Mouse (Mus musculus): ENCODE results near the gene Grm2. TPM values are rescaled to one million over a fixed set of nuclear protein-coding genes. Genes with fewer than 3 reads are reported as not detected.

The Grm2 gene
- 10 to 100 TPM; 76.8 to 82.2 TPM for total RNA-seq (2021)
- long read RNA-seq, experiment 1, full-length matches to known transcripts: 6 of 22 reads
- long read RNA-seq, experiment 1, partial matches to known transcripts: 11 of 22 reads
- long read RNA-seq, experiment 1, other reads (novel, unspliced or antisense): 5 of 22 reads
- long read RNA-seq, experiment 2, full-length matches to known transcripts: 9 of 48 reads
- long read RNA-seq, experiment 2, partial matches to known transcripts: 17 of 48 reads
- long read RNA-seq, experiment 2, other reads (novel, unspliced or antisense): 22 of 48 reads

DNA sequence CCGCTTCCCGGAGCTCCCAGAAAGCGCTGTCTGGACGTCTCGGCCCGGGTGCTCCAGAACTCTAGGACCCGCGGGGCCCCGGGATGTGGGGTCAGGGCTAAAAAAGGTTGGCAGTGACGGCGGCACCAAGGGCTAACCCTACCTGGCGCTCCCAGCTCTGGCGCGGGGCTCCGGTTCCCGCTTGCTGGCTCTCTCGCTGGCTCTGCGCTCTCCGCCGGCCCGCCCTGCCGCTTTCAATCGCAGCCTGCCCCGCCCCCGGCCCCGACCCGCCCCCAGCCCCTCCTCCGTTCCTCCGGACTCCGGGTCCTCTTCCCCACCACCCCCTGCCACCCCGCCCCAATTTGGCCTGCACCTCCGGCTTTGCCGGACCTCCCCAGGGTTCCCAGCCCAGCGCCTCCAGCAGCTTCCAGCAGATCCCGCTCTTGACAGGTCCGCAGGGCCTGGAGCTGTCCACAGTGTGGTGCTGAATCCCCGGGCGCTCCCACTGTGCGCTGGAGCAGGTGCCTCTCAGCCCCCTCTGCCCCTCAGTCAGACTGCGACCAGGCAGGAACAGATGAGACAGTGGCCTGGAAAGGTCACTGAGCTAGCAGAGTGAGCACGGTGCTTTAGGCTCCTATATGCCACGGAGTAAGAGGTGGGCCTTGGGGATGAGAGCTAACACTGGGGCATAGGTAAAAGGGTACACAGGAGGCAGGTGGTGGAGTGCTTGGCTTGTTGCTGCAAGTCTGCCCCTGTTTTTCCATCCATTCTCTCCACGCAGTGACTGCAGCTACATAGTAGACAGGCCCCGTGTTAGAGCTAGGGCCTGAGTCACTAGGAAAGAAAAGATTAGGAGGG, at the start of gene Grm2:
Gene Grm2 (minus strand): TSS at position 199 of the 837 bp plus-strand sequence.
- DNase-seq (ENCODE audit: low spot score in 2 of 2): no peak

DNA sequence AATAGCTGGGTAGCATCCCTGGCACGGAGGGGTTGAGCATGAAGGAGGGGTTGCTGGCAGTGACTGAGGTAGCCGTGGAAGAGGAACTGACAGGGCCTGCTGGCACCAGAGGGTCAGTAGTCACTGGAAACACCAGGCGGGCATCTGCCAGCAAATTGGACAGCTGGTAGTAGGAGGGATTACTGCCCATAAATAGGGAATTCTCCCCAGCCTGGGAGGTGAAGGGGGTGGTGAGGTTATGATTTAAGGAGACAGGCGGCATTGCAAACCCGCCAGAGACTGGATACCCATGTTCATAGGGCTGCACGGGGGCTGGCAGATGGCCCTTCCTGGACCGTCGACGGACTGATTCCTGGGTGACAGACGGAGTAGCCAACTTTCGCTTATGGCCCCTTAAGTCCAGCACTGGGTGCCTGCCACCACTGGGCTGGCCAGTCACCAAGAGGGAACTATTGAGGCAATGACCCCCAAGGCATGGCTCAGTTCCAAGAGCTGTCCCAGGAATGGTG, 37.1 kb upstream of the Grm2 start:
- no peak for TF ChIP-seq CTCF (conservative IDR thresholded peaks at IDR 0.05)
- no peak for DNase-seq (ENCODE audit: low spot score in 2 of 2)
- Histone ChIP-seq H3K27ac (no peak overlapping the region), H3K4me3 (no peak overlapping the region)

More for the DNA sequence above, at the start of gene Grm2:
- Histone ChIP-seq H3K4me3 (peak within 1 kb of the TSS; percentile 71), H3K27ac (peak within 1 kb of the TSS; percentile 87)
- no peak for TF ChIP-seq CTCF (conservative IDR thresholded peaks at IDR 0.05)

DNA sequence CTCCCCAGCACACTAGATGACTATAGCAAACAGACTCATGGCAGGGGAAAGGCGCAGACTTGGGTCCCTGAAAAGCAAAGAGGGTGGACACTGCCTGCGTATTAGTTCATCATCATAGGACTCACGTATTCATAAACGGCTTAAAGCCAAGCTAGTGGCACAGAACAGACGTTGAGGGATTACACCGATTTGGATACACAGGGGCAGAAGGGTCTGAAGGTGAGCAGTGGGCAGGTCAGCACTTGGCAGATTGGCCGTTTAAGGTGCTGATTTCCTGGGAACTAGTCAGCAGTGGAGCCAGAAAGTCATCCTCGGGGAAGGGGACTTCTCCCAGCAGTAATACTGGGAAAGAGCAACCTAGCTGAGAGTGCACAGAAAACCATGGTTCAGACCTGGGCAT, 33.0 kb upstream of the Grm2 start:
- Histone ChIP-seq H3K27ac (no peak overlapping the region), H3K4me3 (no peak overlapping the region)
- DNase-seq (ENCODE audit: low spot score in 2 of 2): no peak
- no peak for TF ChIP-seq CTCF (conservative IDR thresholded peaks at IDR 0.05)

DNA sequence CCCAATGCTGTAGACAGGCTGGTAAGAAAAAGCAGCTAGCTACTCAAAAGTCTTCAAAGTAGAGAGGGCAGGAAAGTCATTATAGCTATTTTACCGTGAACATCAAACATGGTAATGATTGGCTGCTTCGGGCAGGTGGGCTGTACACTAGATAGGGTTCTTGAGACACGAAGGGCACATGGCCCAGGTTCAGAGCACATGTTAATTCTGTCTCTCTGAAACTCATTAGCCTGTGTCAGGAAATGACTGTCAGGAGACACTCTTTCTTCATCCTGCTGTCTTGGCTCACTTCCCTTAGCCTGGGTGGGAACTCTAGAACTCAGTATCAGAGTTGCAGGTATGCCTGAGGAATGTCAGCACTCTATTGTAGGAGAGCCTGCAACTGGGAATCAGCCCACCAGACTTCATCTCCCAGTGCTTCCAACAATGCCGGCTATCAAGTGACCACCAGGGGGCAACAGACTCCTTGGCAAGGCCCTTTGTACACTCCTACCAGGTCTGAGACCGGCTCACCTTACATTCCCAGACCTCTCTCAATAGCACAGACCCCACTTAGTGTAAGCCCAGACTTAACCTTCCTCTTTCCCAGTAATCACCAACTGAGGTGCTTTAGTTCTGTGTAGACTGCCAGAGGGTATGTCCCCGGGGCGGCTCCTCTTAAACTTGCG, 31.2 kb upstream of the Grm2 start:
- H3K4me3 ChIP-seq: no peak overlapping the region
- peak; percentile 94 for TF ChIP-seq CTCF (conservative IDR thresholded peaks at IDR 0.05)
- H3K27ac ChIP-seq: peak overlapping the region; percentile 82
- DNase-seq (ENCODE audit: low spot score in 2 of 2): peak; percentile 43 to 76

DNA sequence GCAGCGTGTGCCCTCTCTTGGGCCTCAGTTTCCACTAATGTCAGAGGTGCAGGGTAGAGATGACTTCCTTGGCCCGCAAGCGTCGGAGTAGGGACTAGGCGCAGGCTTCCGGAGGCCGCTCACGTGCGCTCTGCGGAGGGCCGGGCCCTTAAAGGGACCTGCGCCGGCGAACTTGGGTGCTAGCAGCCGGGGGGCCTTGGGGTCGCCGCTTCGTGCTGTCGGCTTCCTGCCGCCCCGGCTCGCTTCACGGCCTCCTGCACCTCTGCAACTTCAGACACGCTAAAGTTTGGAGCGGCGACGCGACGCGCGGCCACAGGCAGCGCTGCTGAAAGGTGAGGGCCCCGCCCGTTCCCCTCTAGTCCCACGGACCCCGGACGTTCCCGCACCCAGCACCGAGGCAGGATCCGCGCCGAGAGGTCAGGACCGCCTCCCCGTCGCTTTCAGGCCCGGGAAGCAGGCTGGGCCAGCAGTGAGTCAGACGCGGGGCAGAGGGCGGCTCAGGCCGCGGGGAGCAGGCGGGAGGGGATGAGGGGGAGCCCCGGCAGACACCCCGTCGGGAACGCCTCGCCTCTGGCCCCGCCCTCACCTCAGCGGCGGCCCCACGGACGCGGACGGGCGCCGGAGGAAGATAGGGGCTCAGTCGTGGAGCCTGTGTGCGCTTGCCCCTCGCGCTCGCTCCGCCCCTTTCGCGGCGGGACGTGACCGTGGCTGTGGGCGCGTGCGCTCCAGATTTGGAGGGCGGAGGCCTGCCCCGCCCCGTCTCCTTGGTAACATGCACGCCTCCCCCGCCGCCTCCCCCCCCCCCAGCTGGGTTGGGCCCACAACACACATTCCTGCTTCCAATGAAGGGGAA, 29.6 kb upstream of the Grm2 start, which contains the start of gene Tex264:
Gene Tex264 (minus strand): TSS at position 679 of the 853 bp plus-strand sequence.
- Histone ChIP-seq H3K4me3 (peak within 1 kb of the TSS; percentile 84), H3K27ac (peak within 1 kb of the TSS; percentile 93)
- DNase-seq (ENCODE audit: low spot score in 2 of 2): peak; percentile 86 to 87
- no peak for TF ChIP-seq CTCF (conservative IDR thresholded peaks at IDR 0.05)

GRCm38 (mm10) chr9:106684918-106685248, 29.0 kb upstream of the Grm2 start:
- Histone ChIP-seq H3K4me3 (peak overlapping the region; percentile 84), H3K27ac (peak overlapping the region; percentile 93)
- DNase-seq (ENCODE audit: low spot score in 2 of 2): no peak
- no peak for TF ChIP-seq CTCF (conservative IDR thresholded peaks at IDR 0.05)

- Histone ChIP-seq H3K27ac (peak overlapping the region; percentile 93; the same call in 1 of the 2 replicates), H3K4me3 (peak overlapping the region; percentile 84)
- no peak for TF ChIP-seq CTCF (conservative IDR thresholded peaks at IDR 0.05)
- DNase-seq (ENCODE audit: low spot score in 2 of 2): no peak
These were observed 28.4 kb upstream of the Grm2 start for GRCm38 (mm10) chr9:106684093-106684872.

DNA sequence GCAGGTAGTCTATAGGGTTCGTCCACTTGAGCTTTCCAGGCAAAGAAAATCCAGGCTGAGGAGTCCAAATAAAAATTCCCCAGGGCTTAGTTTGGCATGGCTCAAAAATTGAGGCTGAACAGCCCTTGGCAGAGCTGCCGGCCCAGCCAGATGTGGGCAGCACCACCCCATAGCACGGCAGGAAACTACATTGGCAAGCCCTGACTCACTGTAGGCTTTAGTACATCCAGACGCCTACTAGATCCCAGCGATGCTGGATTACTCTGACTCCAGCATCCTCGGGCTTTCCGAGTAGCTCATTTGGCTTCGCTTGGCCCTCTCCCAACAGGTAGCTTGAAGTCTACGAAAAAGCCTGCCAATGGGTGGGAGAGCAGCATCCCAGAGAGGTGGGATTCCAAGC, 25.1 kb upstream of the Grm2 start:
- DNase-seq (ENCODE audit: low spot score in 2 of 2): no peak
- TF ChIP-seq CTCF (conservative IDR thresholded peaks at IDR 0.05): no peak
- Histone ChIP-seq H3K27ac (no peak overlapping the region), H3K4me3 (no peak overlapping the region)

DNA sequence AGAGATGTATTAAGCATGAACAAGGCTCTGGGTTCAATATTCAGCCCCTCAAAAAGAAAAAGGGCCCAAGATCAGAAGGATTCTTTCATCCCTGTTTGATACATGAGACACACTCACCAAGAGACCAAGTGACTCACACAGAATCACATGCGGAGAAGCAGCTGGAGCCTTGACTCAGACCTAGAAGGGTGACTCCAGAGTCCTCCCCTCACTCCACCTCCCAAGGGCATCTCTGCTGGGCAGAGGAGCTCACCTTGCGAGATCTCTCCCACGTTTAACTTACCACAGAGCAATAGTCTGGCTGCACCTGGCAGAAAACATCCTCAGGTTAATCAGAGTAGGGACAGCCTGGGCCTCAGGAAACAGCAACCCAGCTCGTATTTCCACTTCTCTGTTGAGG, 22.4 kb upstream of the Grm2 start:
- no peak for DNase-seq (ENCODE audit: low spot score in 2 of 2)
- TF ChIP-seq CTCF (conservative IDR thresholded peaks at IDR 0.05): no peak
- Histone ChIP-seq H3K4me3 (no peak overlapping the region), H3K27ac (no peak overlapping the region)

- no peak for DNase-seq (ENCODE audit: low spot score in 2 of 2)
- H3K27ac ChIP-seq: no peak overlapping the region
These were observed 21.8 kb upstream of the Grm2 start for GRCm38 (mm10) chr9:106677702-106678101.

GRCm38 (mm10) chr9:106676571-106676970, 20.7 kb upstream of the Grm2 start:
- Histone ChIP-seq H3K4me3 (no peak overlapping the region), H3K27ac (peak overlapping the region; percentile 74)
- TF ChIP-seq CTCF (conservative IDR thresholded peaks at IDR 0.05): no peak
- DNase-seq (ENCODE audit: low spot score in 2 of 2): no peak

More at GRCm38 (mm10) chr9:106677702-106678101, 21.8 kb upstream of the Grm2 start:
- TF ChIP-seq CTCF (conservative IDR thresholded peaks at IDR 0.05): no peak
- no peak overlapping the region for H3K4me3 ChIP-seq

Data from layer of hippocampus, adult 2 months (tissue).